Mouse (Mus musculus): Measurements from ENCODE around the gene Amotl2. TPM values are rescaled to one million over a fixed set of nuclear protein-coding genes. Genes with fewer than 3 reads are reported as not detected.

Amotl2 gene
- polyA plus RNA-seq, 1 experiment from 2014 or later = 73.1 TPM

DNA sequence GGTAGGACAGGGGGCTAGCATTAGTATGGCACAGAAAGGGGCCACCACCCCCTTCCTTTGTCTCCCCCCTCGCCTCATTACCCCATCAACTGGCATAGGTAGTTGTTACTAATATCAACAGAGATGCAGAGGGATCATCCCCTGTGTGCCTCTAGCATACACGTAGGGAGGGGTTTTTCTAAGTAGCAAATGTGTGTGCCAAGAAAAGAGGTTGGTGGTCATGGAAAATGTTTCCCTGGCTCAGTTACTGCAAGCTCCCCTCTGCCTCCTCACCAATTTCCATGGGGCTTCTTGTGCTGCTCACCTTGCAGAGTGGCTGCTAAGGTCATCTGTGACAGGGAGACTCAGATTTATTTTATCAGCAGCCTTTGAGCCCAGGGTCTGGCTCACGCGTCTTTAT lies 2.6 kb downstream of the Amotl2 start:
- peaks cover 83% of the 10 kb centered on the region for H3K4me1 ChIP-seq (replicated peaks)
- no peaks in the 10 kb centered on the region for H3K27me3 ChIP-seq
- peak overlapping the region; percentile 84 for H3K4me2 ChIP-seq
- peak overlapping the region; percentile 96 for H3K9ac ChIP-seq (replicated peaks)
- H3K27ac ChIP-seq = peak overlapping the region; percentile 98
- peak overlapping the region; percentile 86 for H3K4me3 ChIP-seq (replicated peaks)
- 9% methylated on average over 4 of the region's 4 CpGs for WGBS
- no peak for ATAC-seq (ENCODE audit: insufficient number of reproducible peaks, insufficient read depth, low FRiP score, low TSS enrichment, low read depth)
- peaks cover 44% of the 10 kb centered on the region for H3K36me3 ChIP-seq
- no peaks in the 10 kb centered on the region for H3K9me3 ChIP-seq

GRCm38 (mm10) chr9:102719936-102720566 lies 3.6 kb downstream of the Amotl2 start:
- ATAC-seq (ENCODE audit: insufficient number of reproducible peaks, insufficient read depth, low FRiP score, low TSS enrichment, low read depth) = no peak
- Histone ChIP-seq H3K4me3 (replicated peaks) (peak overlapping the region; percentile 86), H3K4me2 (peak overlapping the region; percentile 84), H3K9ac (replicated peaks) (peak overlapping the region; percentile 96), H3K36me3 (peaks cover 54% of the 10 kb centered on the region), H3K27ac (no peak overlapping the region), H3K27me3 (no peaks in the 10 kb centered on the region), H3K9me3 (no peaks in the 10 kb centered on the region), H3K4me1 (replicated peaks) (peaks cover 83% of the 10 kb centered on the region)
- 80% methylated on average over 17 of the region's 17 CpGs for WGBS

- Histone ChIP-seq H3K36me3 (peaks cover 60% of the 10 kb centered on the region), H3K27me3 (no peaks in the 10 kb centered on the region), H3K9ac (replicated peaks) (peak overlapping the region; percentile 96), H3K27ac (peak overlapping the region; percentile 91; the same call in 1 of the 2 replicates), H3K9me3 (no peaks in the 10 kb centered on the region), H3K4me2 (peak overlapping the region; percentile 84), H3K4me1 (replicated peaks) (peaks cover 83% of the 10 kb centered on the region), H3K4me3 (replicated peaks) (peak overlapping the region; percentile 86)
- no peak for ATAC-seq (ENCODE audit: insufficient number of reproducible peaks, insufficient read depth, low FRiP score, low TSS enrichment, low read depth)
- WGBS = 74% methylated on average over 18 of the region's 18 CpGs
Measured at GRCm38 (mm10) chr9:102720567-102721167, 4.2 kb downstream of the Amotl2 start.

- H3K27ac ChIP-seq = 0 out of 2 replicates have a peak overlapping the region, but pooled peaks have one; percentile 91
- H3K9ac ChIP-seq (replicated peaks) = no peak overlapping the region
- 73% methylated on average over 3 of the region's 3 CpGs for WGBS
- no peak for ATAC-seq (ENCODE audit: insufficient number of reproducible peaks, insufficient read depth, low FRiP score, low TSS enrichment, low read depth)
- H3K36me3 ChIP-seq = peaks cover 66% of the 10 kb centered on the region
- H3K4me3 ChIP-seq (replicated peaks) = peak overlapping the region; percentile 86
- H3K4me2 ChIP-seq = peak overlapping the region; percentile 84
- H3K27me3 ChIP-seq = no peaks in the 10 kb centered on the region
- H3K4me1 ChIP-seq (replicated peaks) = peaks cover 84% of the 10 kb centered on the region
- no peaks in the 10 kb centered on the region for H3K9me3 ChIP-seq
Measured at GRCm38 (mm10) chr9:102721406-102721978, 5.0 kb downstream of the Amotl2 start.

- Histone ChIP-seq H3K4me3 (replicated peaks) (peak overlapping the region; percentile 86), H3K27ac (peak overlapping the region; percentile 91), H3K36me3 (peaks cover 73% of the 10 kb centered on the region), H3K27me3 (no peaks in the 10 kb centered on the region), H3K9ac (replicated peaks) (0 out of 2 replicates have a peak overlapping the region, but pooled peaks have one; percentile 23), H3K4me2 (peak overlapping the region; percentile 84), H3K9me3 (no peaks in the 10 kb centered on the region), H3K4me1 (replicated peaks) (peaks cover 84% of the 10 kb centered on the region)
- no peak for ATAC-seq (ENCODE audit: insufficient number of reproducible peaks, insufficient read depth, low FRiP score, low TSS enrichment, low read depth)
- 67% methylated on average over 9 of the region's 9 CpGs for WGBS
Measured at GRCm38 (mm10) chr9:102722071-102722561, 5.6 kb downstream of the Amotl2 start.

DNA sequence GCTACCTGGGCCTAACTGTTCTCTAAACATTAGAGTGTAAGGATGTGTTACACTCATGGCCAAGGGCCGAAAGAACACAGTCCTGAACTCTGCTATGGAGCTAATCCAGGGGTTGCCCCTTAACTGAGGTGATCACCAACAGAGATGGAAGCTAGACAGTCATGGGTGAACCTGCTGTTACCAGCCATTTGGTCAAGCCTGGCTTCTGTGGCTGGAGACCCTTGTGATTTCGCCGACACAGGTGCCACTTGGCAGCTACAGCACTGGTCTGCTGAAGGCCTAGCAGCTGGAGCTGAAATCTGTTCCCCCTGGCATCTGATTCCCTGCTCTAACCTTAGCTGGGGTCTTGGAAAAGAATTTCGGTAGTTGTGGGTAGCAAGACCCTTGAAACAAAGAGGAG lies 6.3 kb downstream of the Amotl2 start:
- no peak for ATAC-seq (ENCODE audit: insufficient number of reproducible peaks, insufficient read depth, low FRiP score, low TSS enrichment, low read depth)
- no peaks in the 10 kb centered on the region for H3K9me3 ChIP-seq
- H3K27ac ChIP-seq = peak overlapping the region; percentile 91
- H3K36me3 ChIP-seq = peaks cover 79% of the 10 kb centered on the region
- peak overlapping the region; percentile 84 for H3K4me2 ChIP-seq
- H3K4me3 ChIP-seq (replicated peaks) = peak overlapping the region; percentile 86; the same call in 1 of the 2 replicates
- 84% methylated on average over 4 of the region's 4 CpGs for WGBS
- H3K27me3 ChIP-seq = no peaks in the 10 kb centered on the region
- 0 out of 2 replicates have a peak overlapping the region, but pooled peaks have one; percentile 23 for H3K9ac ChIP-seq (replicated peaks)
- peaks cover 87% of the 10 kb centered on the region for H3K4me1 ChIP-seq (replicated peaks)

- 84% methylated on average over 12 of the region's 12 CpGs for WGBS
- H3K4me3 ChIP-seq (replicated peaks) = 0 out of 2 replicates have a peak overlapping the region, but pooled peaks have one; percentile 14
- ATAC-seq (ENCODE audit: insufficient number of reproducible peaks, insufficient read depth, low FRiP score, low TSS enrichment, low read depth) = no peak
- H3K27ac ChIP-seq = peak overlapping the region; percentile 91
- H3K4me1 ChIP-seq (replicated peaks) = peaks cover 87% of the 10 kb centered on the region
- no peak overlapping the region for H3K9ac ChIP-seq (replicated peaks)
- no peaks in the 10 kb centered on the region for H3K9me3 ChIP-seq
- H3K4me2 ChIP-seq = peak overlapping the region; percentile 84
- no peaks in the 10 kb centered on the region for H3K27me3 ChIP-seq
- peaks cover 84% of the 10 kb centered on the region for H3K36me3 ChIP-seq
Measured at GRCm38 (mm10) chr9:102723241-102723709, 6.8 kb downstream of the Amotl2 start.

- H3K4me3 ChIP-seq (replicated peaks) = no peak overlapping the region
- peaks cover 86% of the 10 kb centered on the region for H3K4me1 ChIP-seq (replicated peaks)
Measured at GRCm38 (mm10) chr9:102723990-102724461, 7.6 kb downstream of the Amotl2 start.

GRCm38 (mm10) chr9:102724942-102725341 lies 8.5 kb downstream of the Amotl2 start:
- no peak overlapping the region for H3K4me3 ChIP-seq (replicated peaks)
- H3K4me2 ChIP-seq = peak overlapping the region; percentile 56
- no peak overlapping the region; the same call in 1 of the 2 replicates for H3K9ac ChIP-seq (replicated peaks)
- no peak for ATAC-seq (ENCODE audit: insufficient number of reproducible peaks, insufficient read depth, low FRiP score, low TSS enrichment, low read depth)
- peaks cover 98% of the 10 kb centered on the region for H3K36me3 ChIP-seq
- peaks cover 76% of the 10 kb centered on the region for H3K4me1 ChIP-seq (replicated peaks)
- peak overlapping the region; percentile 91 for H3K27ac ChIP-seq
- 83% methylated on average over 7 of the region's 7 CpGs for WGBS
- H3K27me3 ChIP-seq = no peaks in the 10 kb centered on the region
- no peaks in the 10 kb centered on the region for H3K9me3 ChIP-seq

More at GRCm38 (mm10) chr9:102723990-102724461, 7.6 kb downstream of the Amotl2 start:
- H3K27ac ChIP-seq = peak overlapping the region; percentile 91
- ATAC-seq (ENCODE audit: insufficient number of reproducible peaks, insufficient read depth, low FRiP score, low TSS enrichment, low read depth) = peak; percentile 58
- H3K9me3 ChIP-seq = no peaks in the 10 kb centered on the region
- peaks cover 92% of the 10 kb centered on the region for H3K36me3 ChIP-seq
- no peaks in the 10 kb centered on the region for H3K27me3 ChIP-seq
- H3K4me2 ChIP-seq = peak overlapping the region; percentile 56
- H3K9ac ChIP-seq (replicated peaks) = no peak overlapping the region
- WGBS = 48% methylated on average over 4 of the region's 4 CpGs

DNA sequence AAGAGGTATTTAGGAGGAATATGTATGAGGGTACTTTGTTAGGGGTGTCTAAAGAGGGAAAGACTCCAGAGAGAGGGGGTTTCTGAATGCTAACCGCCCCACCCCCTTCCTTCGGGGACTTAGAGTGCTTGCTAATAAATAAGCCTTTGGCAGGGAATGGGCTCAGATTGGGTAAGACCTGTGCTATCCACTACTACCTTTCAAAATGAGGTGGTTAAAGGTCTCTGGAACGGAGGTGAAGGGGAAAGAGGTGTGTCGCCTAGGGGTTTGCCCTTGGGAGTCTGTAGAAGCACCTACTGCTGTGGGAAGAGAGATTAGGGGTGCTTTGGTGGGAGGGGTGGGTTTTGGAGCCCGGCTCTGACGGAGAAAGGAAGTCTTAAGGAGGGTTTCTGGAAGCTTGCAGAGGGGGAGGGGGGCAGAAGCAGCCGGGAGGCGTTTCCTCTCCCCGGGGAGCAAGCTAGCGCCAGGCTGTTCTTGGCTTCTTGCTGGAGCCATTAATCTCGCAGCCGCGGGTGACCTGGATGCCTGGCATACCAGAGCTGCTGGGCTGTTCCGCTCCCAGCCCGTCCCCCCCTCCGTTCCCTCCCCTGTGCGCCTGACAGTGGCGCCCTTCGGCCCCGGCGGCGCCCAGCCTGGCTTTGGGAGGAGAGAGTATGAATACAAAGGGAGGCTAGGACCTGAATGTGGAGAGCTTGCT lies 9.6 kb downstream of the Amotl2 start:
- Histone ChIP-seq H3K9me3 (no peaks in the 10 kb centered on the region), H3K36me3 (peaks cover 98% of the 10 kb centered on the region), H3K4me1 (replicated peaks) (peaks cover 65% of the 10 kb centered on the region), H3K27me3 (no peaks in the 10 kb centered on the region), H3K9ac (replicated peaks) (no peak overlapping the region), H3K4me3 (replicated peaks) (peak overlapping the region; percentile 23), H3K4me2 (peak overlapping the region; percentile 56), H3K27ac (peak overlapping the region; percentile 91)
- under 1% methylated on average over 20 of the region's 22 CpGs for WGBS
- peak; percentile 82 for ATAC-seq (ENCODE audit: insufficient number of reproducible peaks, insufficient read depth, low FRiP score, low TSS enrichment, low read depth)

All from limb, embryonic 12.5 days (tissue).